11 mouse cellular contexts compared by ENCODE assay signal in the genomic region with DNA sequence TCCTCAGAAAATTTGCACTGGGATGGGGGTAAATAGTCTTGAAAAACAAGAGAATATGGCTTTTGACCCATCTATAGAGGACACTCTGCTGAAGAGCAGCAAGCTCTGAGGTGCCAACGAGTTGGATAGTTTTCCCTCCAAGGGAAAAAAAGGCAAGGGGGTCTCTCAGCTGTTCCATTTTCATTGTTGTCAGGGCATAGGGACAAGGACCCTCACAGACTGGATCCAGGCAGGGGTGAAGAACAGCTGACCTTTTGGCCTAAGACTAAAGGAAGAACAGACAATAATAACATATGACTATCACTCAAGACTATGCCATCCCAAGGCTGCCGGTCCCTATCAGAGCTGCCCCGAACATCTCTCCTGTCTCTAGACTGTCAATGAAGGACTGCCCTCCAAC. TPM values are rescaled to one million over a fixed set of nuclear protein-coding genes. Genes with fewer than 3 reads are reported as not detected.
DNase-seq lines count a peak whose midpoint lies in the region; ATAC-seq and TF ChIP-seq lines count a peak whose summit lies in the region.
"Had no signal": no experiment of that assay in that cellular context is flagged by ENCODE, and none has a peak within 500 bp of the region (broad histone marks: within the 10 kb centered on the region; RNA-seq: fewer than 3 reads in every experiment).

No protein-coding gene starts in this region.

- WGBS in heart, adult 2 months, result 33% methylated on average over 3 of the region's 3 CpGs
- WGBS in neural tube, embryonic 11.5 days, result 28% methylated on average over 3 of the region's 3 CpGs
- WGBS in limb, embryonic 15.5 days, result 81% methylated on average over 3 of the region's 3 CpGs
- WGBS in stomach, postnatal 0 days, result 66% methylated on average over 3 of the region's 3 CpGs
- 77% methylated on average over 3 of the region's 3 CpGs for WGBS in kidney, adult 2 months

- no peak for ATAC-seq in neural tube, embryonic 11.5 days (ENCODE audit: insufficient read depth, low FRiP score, low TSS enrichment)
- ATAC-seq in limb, embryonic 15.5 days (ENCODE audit: insufficient number of reproducible peaks, low FRiP score, low TSS enrichment, low read depth), result no peak
- no peak for ATAC-seq in stomach, postnatal 0 days (ENCODE audit: low FRiP score, low TSS enrichment)

- intact Hi-C loops in heart, adult 2 months (cut with DNase I), result loop anchor here (5.0 to 10.0 kb wide), 2 partner anchors 80 to 333 kb away; no protein-coding TSS in a partner anchor
- intact Hi-C loops in heart, postnatal 36 days (cut with DNase I), result loop anchor here (5.0 kb wide), 1 partner anchor 80 kb away; no protein-coding TSS in a partner anchor

- H3K4me3 ChIP-seq in heart, adult 2 months, result peak overlapping the region; percentile 79
- H3K4me3 ChIP-seq in neural tube, embryonic 11.5 days (ENCODE audit: low read depth, low read length), result peak overlapping the region; percentile 86
- peak overlapping the region; percentile 3; the same call in 1 of the 2 replicates for H3K4me3 ChIP-seq in limb, embryonic 15.5 days
- peak overlapping the region; percentile 92; the same call in 1 of the 2 replicates for H3K4me3 ChIP-seq in stomach, postnatal 0 days (ENCODE audit: low read depth, low read length)
- no peak overlapping the region for H3K4me3 ChIP-seq in kidney, adult 2 months (ENCODE audit: insufficient read depth, low read depth, low read length)

- peak overlapping the region; percentile 46; the same call in 1 of the 2 replicates for H3K9ac ChIP-seq in heart, adult 2 months (ENCODE audit: low read depth, low read length)
- H3K9ac ChIP-seq in neural tube, embryonic 11.5 days (ENCODE audit: low read length), result peak overlapping the region; percentile 44; the same call in 1 of the 2 replicates
- no peak overlapping the region for H3K9ac ChIP-seq in limb, embryonic 15.5 days
- no peak overlapping the region for H3K9ac ChIP-seq in stomach, postnatal 0 days (ENCODE audit: low read length)

- peaks cover 30% of the 10 kb centered on the region for H3K4me1 ChIP-seq in heart, adult 2 months (ENCODE audit: control insufficient read depth, insufficient read depth, low read length)
- H3K4me1 ChIP-seq in neural tube, embryonic 11.5 days (ENCODE audit: control insufficient read depth, insufficient read depth, low read length), result peaks cover 45% of the 10 kb centered on the region
- H3K4me1 ChIP-seq in limb, embryonic 15.5 days, result peaks cover 39% of the 10 kb centered on the region
- H3K4me1 ChIP-seq in stomach, postnatal 0 days (replicated peaks; ENCODE audit: control insufficient read depth, insufficient read depth), result peaks cover 7% of the 10 kb centered on the region; the same call in 1 of the 2 replicates
- peaks cover 27% of the 10 kb centered on the region for H3K4me1 ChIP-seq in kidney, adult 2 months (ENCODE audit: control insufficient read depth, insufficient read depth, low read length)

- TF ChIP-seq CTCF in heart, adult 2 months (IDR thresholded peaks at IDR 0.05), result no peak
- no peak for TF ChIP-seq CTCF in stomach, postnatal 0 days (IDR thresholded peaks at IDR 0.05; ENCODE audit: low read depth)
- no peak for TF ChIP-seq CTCF in kidney, adult 2 months (conservative IDR thresholded peaks at IDR 0.05; ENCODE audit: insufficient read depth, insufficient read length, low read depth, low read length)

- DNase-seq in heart, adult 2 months, result no peak
- DNase-seq in heart, postnatal 36 days, result no peak
- no peak for DNase-seq in neural tube, embryonic 11.5 days (ENCODE audit: low spot score)
- no peak for DNase-seq in neural tube, embryonic 10.5 days (ENCODE audit: extremely low spot score, low spot score)
- no peak for DNase-seq in stomach, postnatal 0 days (ENCODE audit: low spot score)
- DNase-seq in thymus, postnatal 4 days, result no peak
- DNase-seq in kidney, adult 2 months, result no peak
- DNase-seq: cerebellum, adult 11 months; gastrocnemius, postnatal 25 days; thymus, postnatal 25 days had no signal

- H3K36me3 ChIP-seq in heart, adult 2 months (ENCODE audit: control insufficient read depth, insufficient read depth, low read length), result peaks cover 22% of the 10 kb centered on the region
- no peaks in the 10 kb centered on the region for H3K36me3 ChIP-seq in neural tube, embryonic 11.5 days (ENCODE audit: control insufficient read depth, insufficient read depth, low read length)
- no peaks in the 10 kb centered on the region for H3K36me3 ChIP-seq in limb, embryonic 15.5 days
- H3K36me3 ChIP-seq in stomach, postnatal 0 days (ENCODE audit: control insufficient read depth, insufficient read depth, low read length), result no peaks in the 10 kb centered on the region
- no peaks in the 10 kb centered on the region for H3K36me3 ChIP-seq in kidney, adult 2 months (ENCODE audit: control insufficient read depth, insufficient read depth, low read length)

- H3K4me2 ChIP-seq in neural tube, embryonic 11.5 days (ENCODE audit: low read depth), result peak overlapping the region; percentile 74
- peak overlapping the region; percentile 20; the same call in 1 of the 2 replicates for H3K4me2 ChIP-seq in limb, embryonic 15.5 days
- peak overlapping the region; percentile 95 for H3K4me2 ChIP-seq in stomach, postnatal 0 days (replicated peaks; ENCODE audit: low read depth)

- TF ChIP-seq EP300 in heart, adult 2 months (IDR thresholded peaks at IDR 0.05; ENCODE audit: insufficient read depth, low read depth, low read length), result no peak
- TF ChIP-seq EP300 in stomach, postnatal 0 days (optimal IDR thresholded peaks at IDR 0.05), result no peak

- peaks cover 7% of the 10 kb centered on the region for H3K79me2 ChIP-seq in heart, adult 2 months (replicated peaks; ENCODE audit: control insufficient read depth, insufficient read depth, low read length)

- no peaks in the 10 kb centered on the region for H3K27me3 ChIP-seq in heart, adult 2 months (ENCODE audit: control insufficient read depth, insufficient read depth, low read length)
- H3K27me3 ChIP-seq in neural tube, embryonic 11.5 days (ENCODE audit: control insufficient read depth, insufficient read depth, low read length), result no peaks in the 10 kb centered on the region
- H3K27me3 ChIP-seq in limb, embryonic 15.5 days, result 0 out of 2 replicates have a peak, but pooled peaks cover 5% of the 10 kb centered on the region
- H3K27me3 ChIP-seq in stomach, postnatal 0 days (ENCODE audit: control insufficient read depth, insufficient read depth, low read length), result no peaks in the 10 kb centered on the region
- H3K27me3 ChIP-seq in kidney, adult 2 months (replicated peaks; ENCODE audit: control insufficient read depth, insufficient read depth, low read length), result no peaks in the 10 kb centered on the region

- TF ChIP-seq POLR2A in heart, adult 2 months (IDR thresholded peaks at IDR 0.05; ENCODE audit: insufficient read depth, low read depth, low read length), result no peak
- no peak for TF ChIP-seq POLR2A in kidney, adult 2 months (IDR thresholded peaks at IDR 0.05; ENCODE audit: low read depth, low read length)

- no peaks in the 10 kb centered on the region for H3K9me3 ChIP-seq in neural tube, embryonic 11.5 days (ENCODE audit: control insufficient read depth, low read length)
- no peaks in the 10 kb centered on the region for H3K9me3 ChIP-seq in limb, embryonic 15.5 days
- no peaks in the 10 kb centered on the region for H3K9me3 ChIP-seq in stomach, postnatal 0 days (ENCODE audit: control insufficient read depth, low read length)

- H3K27ac ChIP-seq in heart, adult 2 months, result peak overlapping the region; percentile 98
- H3K27ac ChIP-seq in neural tube, embryonic 11.5 days (ENCODE audit: low read depth, low read length), result no peak overlapping the region
- H3K27ac ChIP-seq in limb, embryonic 15.5 days, result no peak overlapping the region
- H3K27ac ChIP-seq in stomach, postnatal 0 days (replicated peaks), result no peak overlapping the region
- no peak overlapping the region for H3K27ac ChIP-seq in kidney, adult 2 months (ENCODE audit: insufficient read depth, low read depth, low read length)

RNA-seq across cellular contexts. Expression of a gene that starts 4.2 kb away (rescaled TPM):
- 10 to 100 TPM; 22.6 to 30.6 TPM for total RNA-seq in heart, adult 2 months (2021)
- polyA plus RNA-seq in heart, adult 2 months (2012; rRNA removed), result 9.8 and 16.7 TPM in 2 replicates
- 10 to 100 TPM; 24.1 to 31.9 TPM for total RNA-seq in heart, postnatal 36 days (2021)
- polyA plus RNA-seq in neural tube, embryonic 11.5 days (2014; fragmentation: Nextera tagmentation; extraction: Ambion mirVana), result 24.6 and 26.4 TPM in 2 replicates
- polyA plus RNA-seq in limb, embryonic 15.5 days (2015; fragmentation: Nextera tagmentation; extraction: Ambion mirVana), result 8.1 and 8.7 TPM in 2 replicates
- polyA plus RNA-seq in stomach, postnatal 0 days (2015; fragmentation: Nextera tagmentation; extraction: Ambion mirVana), result 3.4 and 3.5 TPM in 2 replicates
- 5.1 and 5.9 TPM in 2 replicates for polyA plus RNA-seq in kidney, adult 2 months (2012; rRNA removed)

Comparison
In these comparisons a context has a peak if more than half of its experiments do, and no peak if none do; other contexts are left out.
1. H3K9ac ChIP-seq: peak in heart, adult 2 months (single experiment) and neural tube, embryonic 11.5 days (single experiment); none in limb, embryonic 15.5 days (single experiment) and stomach, postnatal 0 days (single experiment).
2. H3K4me2 ChIP-seq: peak in every context shown above with its lines; median percentile 95 in stomach, postnatal 0 days; 74 in neural tube, embryonic 11.5 days; 20 in limb, embryonic 15.5 days.